Mouse (Mus musculus) urinary bladder, postnatal 0 days (tissue): ENCODE measurements around the gene Apoa2. TPM values are rescaled to one million over a fixed set of nuclear protein-coding genes. Genes with fewer than 3 reads are reported as not detected.

ENCODE experiments used
- polyA plus RNA-seq: library from polyadenylated mRNA; unstranded; fragments of >200 nt; fragmentation: Nextera tagmentation; extraction: Ambion mirVana; gene quantifications from 2 replicates; pipeline ENCODE4 v1.2.1, GENCODE M21; 2015

Gene Apoa2
- 4.0 and 20.3 TPM in 2 replicates for polyA plus RNA-seq

DNA sequence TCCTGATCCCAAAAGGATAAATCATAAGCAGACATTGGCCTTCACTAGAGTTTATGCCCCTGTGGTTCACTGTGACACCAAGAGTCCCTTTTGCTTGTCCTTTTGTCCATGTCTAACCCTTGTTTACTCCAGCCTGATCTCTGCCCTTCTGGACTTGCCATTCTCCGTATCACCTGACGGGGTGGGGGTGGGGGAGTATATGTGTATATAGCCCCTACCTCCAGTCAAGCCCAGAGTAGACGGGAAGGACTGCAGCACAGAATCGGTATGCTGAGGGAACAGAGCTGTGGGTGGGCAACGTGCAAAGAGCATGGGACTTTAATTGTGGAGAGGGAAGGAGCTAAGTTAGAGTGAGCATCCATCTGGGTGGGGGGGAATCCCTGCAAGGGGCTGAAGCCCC is at the start of gene Apoa2:
Gene Apoa2, plus strand, starts transcription at position 198 of the 400 bp plus-strand sequence.

DNA sequence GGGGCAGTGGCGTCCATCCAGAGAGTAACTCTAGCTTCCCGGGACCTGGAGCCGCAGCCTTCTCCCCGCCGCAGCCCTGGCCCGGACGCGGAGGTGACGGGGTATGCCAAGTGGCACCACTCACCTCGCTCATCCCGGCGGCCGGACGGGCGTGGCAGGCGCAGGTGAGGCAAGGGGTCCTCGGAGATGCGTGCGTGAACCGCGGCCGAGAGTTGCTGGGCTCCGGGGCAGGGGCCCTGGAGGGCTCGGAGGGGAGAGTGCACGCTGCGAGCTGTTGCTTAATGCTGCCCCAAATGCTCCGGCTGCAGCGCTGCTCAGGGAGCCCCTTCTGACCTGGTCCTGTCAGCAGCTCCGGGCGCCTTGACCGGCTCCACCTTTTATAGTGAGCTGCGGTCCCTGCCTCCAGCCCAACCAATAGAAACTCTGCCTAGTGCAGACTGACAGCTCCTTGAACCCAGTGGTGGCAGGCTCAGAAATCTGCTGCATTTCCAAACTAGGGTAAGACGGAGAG is 28.9 kb upstream of the Apoa2 start, which contains the start of gene Pcp4l1:
Gene Pcp4l1, minus strand, starts transcription at position 382 of the 511 bp plus-strand sequence.

DNA sequence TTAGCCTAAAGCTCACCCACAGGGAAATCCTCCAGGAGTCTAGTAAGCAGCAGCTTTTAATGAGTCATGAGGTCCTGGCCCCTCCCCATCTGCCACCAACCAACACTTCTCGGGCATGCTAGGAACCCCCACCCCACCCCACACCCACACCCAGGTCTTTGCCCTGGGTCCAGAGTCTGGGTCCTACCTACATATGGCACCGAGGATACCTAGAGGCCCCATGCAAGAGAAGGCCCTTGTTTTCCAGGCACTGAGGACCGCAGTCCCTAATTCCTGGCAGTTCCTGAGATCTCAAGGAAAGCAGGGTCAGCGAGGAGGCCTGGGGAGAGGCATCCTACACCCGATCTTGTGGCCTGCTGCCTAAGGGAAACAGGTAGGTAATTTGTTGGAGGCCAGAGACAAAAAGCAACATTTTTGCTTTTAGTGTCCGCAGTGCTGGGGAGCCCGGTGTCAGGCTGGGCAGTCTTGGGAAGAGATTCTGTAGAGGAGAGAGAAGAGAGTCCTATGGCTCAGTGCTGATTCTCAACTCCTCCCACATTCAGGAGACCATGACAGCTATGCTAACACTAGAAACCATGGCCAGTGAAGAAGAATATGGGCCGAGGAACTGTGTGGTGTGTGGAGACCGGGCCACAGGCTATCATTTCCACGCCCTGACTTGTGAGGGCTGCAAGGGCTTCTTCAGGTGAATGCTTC is 10.9 kb upstream of the Apoa2 start, which contains the start of gene Nr1i3:
Gene Nr1i3, plus strand, starts transcription at position 170 of the 696 bp plus-strand sequence.

DNA sequence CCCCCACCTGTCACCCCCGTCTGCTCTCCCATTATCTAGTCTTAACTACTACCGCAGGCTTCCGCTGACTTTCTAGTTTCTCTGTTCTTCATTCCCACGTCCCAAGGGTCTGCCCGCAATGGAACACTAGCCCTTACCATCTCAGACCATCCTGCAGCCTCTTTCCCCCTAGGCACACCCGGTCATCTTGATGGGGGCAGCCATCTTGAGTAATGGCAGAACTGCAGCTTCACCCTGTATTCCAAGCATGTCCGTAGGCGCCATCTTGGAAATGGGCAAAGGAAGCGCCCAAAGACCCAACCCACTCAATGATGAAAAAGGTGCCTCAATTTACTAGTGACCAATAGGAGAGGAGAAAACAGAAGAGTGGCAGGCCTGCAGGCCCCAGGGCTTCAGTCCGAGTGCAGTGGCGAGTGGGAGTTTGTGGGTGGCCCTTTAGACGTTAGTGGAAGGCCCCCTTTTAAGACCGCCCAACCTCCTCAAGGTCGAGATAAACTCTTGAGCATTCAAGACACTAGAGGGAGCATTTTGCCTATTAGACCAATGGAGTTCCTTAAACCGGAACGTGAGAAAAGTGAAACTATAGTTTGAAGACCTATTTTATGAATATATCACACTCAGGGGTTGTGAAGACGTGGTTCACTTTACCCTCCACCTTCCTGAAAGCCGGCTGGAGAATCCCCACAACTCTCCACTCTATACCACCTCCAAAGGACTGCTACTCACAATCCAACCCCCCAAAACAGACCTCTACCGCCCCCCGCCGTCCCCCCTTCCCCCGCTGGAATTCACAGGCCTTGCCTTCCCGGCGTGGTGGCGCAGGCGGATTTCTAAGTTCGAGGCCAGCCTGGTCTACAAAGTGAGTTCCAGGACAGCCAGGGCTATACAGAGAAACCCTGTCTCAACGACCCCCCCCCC is 2.4 kb upstream of the Apoa2 start, which contains the start of gene Tomm40l:
Gene Tomm40l, minus strand, starts transcription at position 277 of the 918 bp plus-strand sequence.

DNA sequence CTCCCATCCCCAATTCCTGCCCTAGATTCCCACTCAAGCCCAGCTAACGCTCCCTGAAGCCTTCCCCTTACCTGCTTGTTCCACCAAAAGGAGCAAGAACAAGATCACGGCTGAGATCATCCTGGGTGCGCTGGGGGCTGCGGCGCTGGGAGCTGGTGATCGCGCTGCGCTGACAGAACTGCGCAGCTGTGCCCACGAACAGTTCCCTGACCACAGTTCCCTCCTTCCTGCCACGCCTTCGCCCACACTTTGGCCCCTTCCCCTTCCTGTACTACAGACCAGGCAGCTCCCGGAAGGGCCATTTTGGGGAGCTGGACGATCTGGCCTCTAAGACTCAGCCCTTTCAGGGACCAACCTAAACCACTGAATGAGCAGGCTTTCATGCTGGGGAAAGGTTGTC is 9.3 kb downstream of the Apoa2 start, which contains the start of gene Fcer1g:
Gene Fcer1g, minus strand, starts transcription at position 240 of the 400 bp plus-strand sequence.

DNA sequence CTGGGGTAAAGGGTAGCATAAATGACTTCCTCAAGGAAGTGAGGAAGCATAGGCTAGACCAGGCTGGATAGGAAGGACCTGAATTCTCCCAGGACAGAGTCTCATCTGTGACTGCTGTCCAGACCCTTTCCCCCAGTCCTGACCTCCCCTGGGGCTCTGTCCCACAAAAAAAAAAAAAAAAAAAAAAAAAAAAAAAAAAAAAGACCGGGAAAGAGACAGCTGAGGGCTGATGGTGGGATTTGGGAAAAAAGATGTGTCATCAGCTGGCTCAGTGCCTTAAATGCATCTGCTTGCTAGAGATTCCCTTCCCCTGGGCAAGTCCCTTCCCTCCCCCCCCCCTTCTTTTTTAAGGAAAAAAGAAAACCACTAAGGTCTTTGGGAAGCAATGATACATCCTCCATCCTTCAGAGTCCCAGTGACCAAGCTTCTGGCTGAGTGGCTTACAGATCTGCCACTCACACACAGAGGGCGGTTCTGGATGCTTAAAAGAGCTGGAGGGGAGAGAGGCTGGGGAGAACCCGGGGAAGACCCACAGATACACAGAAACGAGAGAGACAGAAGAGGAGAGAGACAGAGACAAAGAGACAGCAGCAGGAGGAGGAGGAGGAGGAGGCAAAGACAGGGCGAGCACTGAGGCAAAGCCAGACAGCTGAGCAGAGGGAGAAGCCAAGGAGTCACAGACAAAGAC is 25.2 kb downstream of the Apoa2 start, which contains the start of gene Adamts4:
Gene Adamts4, plus strand, starts transcription at position 509 of the 688 bp plus-strand sequence.

DNA sequence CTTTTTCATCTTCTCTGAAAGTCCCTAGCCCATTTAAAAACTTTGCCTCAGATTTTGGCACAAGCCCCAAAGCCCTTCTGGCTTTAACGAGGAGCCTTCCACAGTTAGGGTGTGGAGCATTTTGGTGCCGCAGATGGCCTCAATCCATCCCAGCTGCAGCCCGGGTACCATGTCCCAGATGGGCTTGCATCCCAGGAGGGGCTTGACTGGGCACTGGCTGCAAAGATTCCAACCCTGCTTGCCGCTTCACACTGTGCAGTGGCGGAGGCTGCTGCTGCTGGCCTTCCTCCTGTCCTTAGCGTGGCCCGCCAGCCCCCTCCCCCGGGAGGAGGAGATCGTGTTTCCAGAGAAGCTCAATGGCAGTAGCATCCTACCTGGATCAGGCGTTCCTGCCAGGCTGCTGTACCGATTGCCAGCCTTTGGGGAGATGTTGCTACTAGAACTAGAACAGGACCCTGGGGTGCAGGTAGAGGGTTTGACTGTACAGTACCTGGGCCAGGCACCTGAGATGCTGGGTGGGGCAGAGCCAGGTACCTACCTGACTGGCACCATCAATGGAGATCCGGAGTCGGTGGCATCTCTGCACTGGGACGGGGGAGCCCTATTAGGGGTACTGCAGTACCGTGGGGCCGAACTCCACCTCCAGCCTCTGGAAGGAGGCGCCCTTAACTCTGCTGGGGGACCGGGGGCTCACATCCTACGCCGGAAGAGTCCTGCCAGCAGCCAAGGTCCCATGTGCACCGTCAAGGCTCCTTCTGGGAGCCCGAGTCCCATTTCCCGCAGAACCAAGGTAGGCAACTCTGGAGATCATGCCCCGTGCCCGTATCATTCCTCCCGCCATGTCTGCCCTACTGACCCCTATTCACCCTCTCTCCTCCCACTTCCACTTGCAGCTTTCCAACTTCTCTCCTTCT is 26.1 kb downstream of the Apoa2 start, which contains the start of gene Ndufs2:
Gene Ndufs2, minus strand, starts transcription at position 709 of the 914 bp plus-strand sequence.

DNA sequence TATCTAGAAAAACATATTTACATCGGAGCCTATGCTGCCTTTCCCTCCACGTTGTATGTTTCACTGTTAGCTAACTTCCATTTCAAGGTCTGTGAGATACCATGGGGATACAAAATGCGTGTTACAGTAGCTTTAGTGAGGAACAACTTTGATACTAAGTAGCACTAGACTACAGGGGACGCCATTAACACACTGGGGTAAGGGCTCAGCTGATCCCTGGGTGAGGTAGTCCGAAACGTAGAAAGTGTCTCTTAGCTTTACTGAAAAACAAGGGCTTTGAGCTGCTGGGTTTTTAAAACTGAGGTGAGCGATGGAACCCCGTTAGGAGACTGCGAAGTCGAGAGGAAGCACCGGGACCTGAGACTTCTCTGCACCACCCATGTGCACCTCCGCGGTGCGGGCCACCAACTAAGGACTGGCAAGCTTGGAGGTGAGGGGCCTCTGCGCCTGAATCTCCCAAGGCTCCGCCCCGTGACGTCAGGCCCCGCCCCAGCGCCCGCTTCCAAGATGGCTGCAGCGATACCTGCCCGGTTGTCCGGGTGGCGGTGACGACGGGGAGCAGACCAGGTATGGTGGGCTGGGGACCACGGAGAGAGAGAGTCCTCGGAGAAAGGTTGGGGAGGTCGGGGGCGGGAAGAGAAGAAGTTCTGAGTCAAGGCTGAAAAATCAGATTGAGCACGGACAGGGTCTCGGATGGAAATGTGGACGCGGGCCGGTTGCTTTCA is 45.2 kb downstream of the Apoa2 start, which contains the start of gene B4galt3:
Gene B4galt3, plus strand, starts transcription at position 481 of the 725 bp plus-strand sequence.

Other genes with a start within 250 kb of the Apoa2 start
- 10.2 and 22.7 TPM in 2 replicates for gene Fcgr2b, start 248.5 kb upstream of the Apoa2 start, polyA plus RNA-seq
- 3.7 and 8.1 TPM in 2 replicates for gene Fcgr4, start 206.1 kb upstream of the Apoa2 start, polyA plus RNA-seq
- gene Fcgr3, start 160.1 kb upstream of the Apoa2 start, polyA plus RNA-seq: 37.7 and 90.2 TPM in 2 replicates
- 1.4 and 1.5 TPM in 2 replicates for gene Cfap126, start 111.1 kb upstream of the Apoa2 start, polyA plus RNA-seq
- gene Sdhc, start 74.5 kb upstream of the Apoa2 start, polyA plus RNA-seq: 266 and 286 TPM in 2 replicates
- gene Mpz, start 74.3 kb upstream of the Apoa2 start, polyA plus RNA-seq: 1.6 and 1.7 TPM in 2 replicates
- 246 and 265 TPM in 2 replicates for gene Pcp4l1, start 28.8 kb upstream of the Apoa2 start, polyA plus RNA-seq
- 0.15 and 0.28 TPM in 2 replicates for gene Nr1i3, start 11.1 kb upstream of the Apoa2 start, polyA plus RNA-seq
- 24.1 and 24.4 TPM in 2 replicates for gene Tomm40l, start 2.5 kb upstream of the Apoa2 start, polyA plus RNA-seq
- 66.5 and 150 TPM in 2 replicates for gene Fcer1g, start 9.3 kb downstream of the Apoa2 start, polyA plus RNA-seq
- 4.6 and 5.8 TPM in 2 replicates for gene Adamts4, start 25.4 kb downstream of the Apoa2 start, polyA plus RNA-seq
- gene Ndufs2, start 26.3 kb downstream of the Apoa2 start, polyA plus RNA-seq: 196 and 216 TPM in 2 replicates
- 41.8 and 42.3 TPM in 2 replicates for gene B4galt3, start 45.3 kb downstream of the Apoa2 start, polyA plus RNA-seq
- gene Ppox, start 56.1 kb downstream of the Apoa2 start, polyA plus RNA-seq: 23.1 and 24.7 TPM in 2 replicates
- 29.3 and 30.5 TPM in 2 replicates for gene Usp21, start 62.9 kb downstream of the Apoa2 start, polyA plus RNA-seq
- 69.1 and 82.7 TPM in 2 replicates for gene Ufc1, start 70.0 kb downstream of the Apoa2 start, polyA plus RNA-seq
- 34.0 and 36.6 TPM in 2 replicates for gene Dedd, start 104.1 kb downstream of the Apoa2 start, polyA plus RNA-seq
- 31.4 and 33.0 TPM in 2 replicates for gene Nit1, start 120.6 kb downstream of the Apoa2 start, polyA plus RNA-seq
- 62.2 and 64.8 TPM in 2 replicates for gene Pfdn2, start 120.6 kb downstream of the Apoa2 start, polyA plus RNA-seq
- gene Klhdc9, start 135.7 kb downstream of the Apoa2 start, polyA plus RNA-seq: 1.1 and 1.5 TPM in 2 replicates
- 22.4 and 24.1 TPM in 2 replicates for gene Nectin4, start 145.0 kb downstream of the Apoa2 start, polyA plus RNA-seq
- 2.1 and 4.7 TPM in 2 replicates for gene Arhgap30, start 163.9 kb downstream of the Apoa2 start, polyA plus RNA-seq
- gene Usf1, start 186.3 kb downstream of the Apoa2 start, polyA plus RNA-seq: 32.1 and 33.4 TPM in 2 replicates
- gene Tstd1, start 193.8 kb downstream of the Apoa2 start, polyA plus RNA-seq: 16.8 and 21.2 TPM in 2 replicates
- 84.3 and 90.0 TPM in 2 replicates for gene F11r, start 212.5 kb downstream of the Apoa2 start, polyA plus RNA-seq